Mouse (Mus musculus) hindbrain, postnatal 0 days (tissue): ENCODE measurements around the gene Lims1. TPM values are rescaled to one million over a fixed set of nuclear protein-coding genes. Genes with fewer than 3 reads are reported as not detected.

Experiments used
- ATAC-seq: fragments of 200-750 bp; cut with Nextera tagmentation; 2 replicates; pipeline ENCODE4 v1.8.0; 2017; ENCODE audit warnings: mild to moderate bottlenecking, moderate TSS enrichment, moderate library complexity
- DNase-seq: peaks from one replicate; pipeline ENCODE4 v3.0.0-alpha.2; 2015; ENCODE audit warnings: low spot score
- H3K27ac ChIP-seq: fragments of 300-500 bp; sonication (generic); 2 replicates; pipeline ENCODE4 v1.5.1; 2014; ENCODE audit warnings: mild to moderate bottlenecking
- H3K27me3 ChIP-seq: fragments of 300-500 bp; sonication (generic); 2 replicates; pipeline ENCODE4 v1.6.1; 2014; ENCODE audit warnings: low read length, mixed read lengths; ENCODE audit not compliant: insufficient read depth
- H3K36me3 ChIP-seq: fragments of 300-500 bp; sonication (generic); 2 replicates; pipeline ENCODE4 v1.6.1; 2014; ENCODE audit warnings: low read length, mixed read lengths; ENCODE audit not compliant: insufficient read depth
- H3K4me1 ChIP-seq: fragments of 300-500 bp; sonication (generic); 2 replicates; pipeline ENCODE4 v1.6.1; 2014; ENCODE audit warnings: antibody characterized with exemption, low read length, mixed read lengths; ENCODE audit not compliant: insufficient read depth
- H3K4me2 ChIP-seq: fragments of 300-500 bp; sonication (generic); 2 replicates; pipeline ENCODE4 v1.6.1; 2014; ENCODE audit warnings: low read depth, mild to moderate bottlenecking, low read length, moderate library complexity, mixed read lengths
- H3K4me3 ChIP-seq: fragments of 300-500 bp; sonication (generic); 2 replicates; pipeline ENCODE4 v1.5.1; 2014; ENCODE audit warnings: low read length
- H3K9ac ChIP-seq: fragments of 300-500 bp; sonication (generic); replicated peaks from 2 replicates; pipeline ENCODE4 v1.6.1; 2014; ENCODE audit warnings: mild to moderate bottlenecking, low read length, moderate library complexity, mixed read lengths
- H3K9me3 ChIP-seq: fragments of 300-500 bp; sonication (generic); 2 replicates; pipeline ENCODE4 v1.6.1; 2016; ENCODE audit warnings: low read length, mixed read lengths
- CTCF ChIP-seq: IDR thresholded peaks from 2 replicates; pipeline ENCODE4 v1.5.1; 2016; ENCODE audit warnings: antibody characterized with exemption, control low read depth, low read depth
- WGBS: fragments of 180-500 bp; shearing (Covaris S2); extraction: QIAGEN DNeasy Blood & Tissue Kit; methylation state at CpG from one replicate; pipeline ENCODE4 v1.1.7; 2014; 5-methylcytosine and 5-hydroxymethylcytosine counted together
- polyA plus RNA-seq: library from polyadenylated mRNA; unstranded; fragments of >200 nt; fragmentation: Nextera tagmentation; extraction: Ambion mirVana; gene quantifications from 2 replicates; pipeline ENCODE4 v1.2.1, GENCODE M21; 2015
- total RNA-seq: library from RNA; depleted of rRNA; stranded (reverse); fragments of >200 nt; gene quantifications from 2 replicates; pipeline ENCODE4 v1.2.3, GENCODE M21; 2014

Lims1 gene
- total and polyA plus RNA-seq, 2 experiments from 2014 or later: 38.5 to 55.7 TPM

GRCm38 (mm10) chr10:58370559-58370958 lies 47.3 kb downstream of the Lims1 start:
- Histone ChIP-seq H3K4me3 (no peak overlapping the region), H3K4me2 (no peak overlapping the region), H3K27ac (0 out of 2 replicates have a peak overlapping the region, but pooled peaks have one; percentile 22), H3K9me3 (no peaks in the 10 kb centered on the region), H3K9ac (no peak overlapping the region), H3K36me3 (no peaks in the 10 kb centered on the region), H3K4me1 (peaks cover 6% of the 10 kb centered on the region; the same call in 1 of the 2 replicates), H3K27me3 (no peaks in the 10 kb centered on the region)
- TF ChIP-seq CTCF: no peak
- DNase-seq (no peak), ATAC-seq (no peak)

DNA sequence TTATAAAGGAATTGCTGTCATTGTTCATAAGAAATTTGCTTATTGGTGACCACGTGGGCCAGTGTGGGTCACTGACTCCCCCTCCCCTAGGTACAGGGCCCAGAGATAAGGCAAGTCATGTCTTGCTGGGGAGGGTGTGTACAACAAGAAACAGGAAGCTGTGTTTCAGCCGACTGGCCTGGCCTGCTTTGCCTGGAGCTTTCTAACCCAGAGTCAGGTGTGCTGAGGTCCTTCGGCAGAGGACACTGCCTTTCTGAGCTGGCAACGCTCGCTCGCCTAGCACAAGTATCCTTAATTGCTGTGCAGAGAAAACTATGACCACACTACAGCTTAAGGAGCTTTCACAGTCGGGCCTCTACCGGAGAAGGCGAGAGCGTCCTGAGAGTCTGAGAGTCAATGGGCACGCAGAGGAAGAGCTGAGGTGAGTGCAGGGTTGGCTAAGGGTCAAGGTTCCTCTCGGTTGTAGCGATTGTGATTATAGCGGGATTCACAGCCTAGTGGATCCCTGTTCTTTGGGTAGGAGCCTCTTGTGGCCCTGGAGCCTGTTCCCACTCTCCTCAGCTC lies 48.1 kb downstream of the Lims1 start:
- H3K9me3 ChIP-seq: no peaks in the 10 kb centered on the region
- TF ChIP-seq CTCF: no peak
- no peaks in the 10 kb centered on the region for H3K36me3 ChIP-seq
- no peak overlapping the region for H3K4me3 ChIP-seq
- no peaks in the 10 kb centered on the region for H3K27me3 ChIP-seq
- DNase-seq (no peak), ATAC-seq (peak; percentile 32; the same call in 1 of the 2 replicates)
- H3K27ac ChIP-seq: 0 out of 2 replicates have a peak overlapping the region, but pooled peaks have one; percentile 15
- H3K4me1 ChIP-seq: peaks cover 6% of the 10 kb centered on the region; the same call in 1 of the 2 replicates
- H3K9ac ChIP-seq: no peak overlapping the region
- WGBS: 53% methylated on average over 14 of the region's 14 CpGs
- H3K4me2 ChIP-seq: no peak overlapping the region

DNA sequence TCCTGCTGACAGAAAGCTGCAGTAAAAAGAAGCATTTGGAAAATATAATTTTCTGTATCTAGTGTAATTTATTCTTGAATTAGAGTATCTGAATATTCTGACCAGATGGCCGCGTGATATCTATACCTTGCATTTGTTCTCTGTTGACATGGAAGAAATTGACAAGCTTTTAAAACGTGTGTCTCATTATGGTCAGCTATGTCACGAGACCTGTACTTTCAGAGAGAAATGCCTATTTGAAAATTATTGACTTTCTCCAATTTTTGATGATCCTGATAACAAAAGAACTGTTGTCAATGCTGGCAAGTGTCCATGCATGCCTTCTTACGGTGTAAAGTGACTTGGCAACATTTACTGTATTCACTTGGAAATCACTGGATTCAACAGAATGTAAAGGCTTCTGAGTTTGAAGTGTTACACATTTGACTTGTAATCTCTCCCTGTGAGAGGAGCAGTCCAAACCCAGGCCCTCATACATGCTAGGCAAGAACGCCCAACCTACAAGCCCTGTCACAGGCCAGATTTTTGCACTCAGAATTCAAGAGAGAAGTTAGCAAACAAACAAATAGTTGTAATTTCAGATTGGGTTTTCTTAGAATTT lies 49.3 kb downstream of the Lims1 start:
- DNase-seq (no peak), ATAC-seq (no peak)
- H3K27me3 ChIP-seq: no peaks in the 10 kb centered on the region
- H3K4me1 ChIP-seq: peaks cover 6% of the 10 kb centered on the region; the same call in 1 of the 2 replicates
- no peak overlapping the region for H3K4me3 ChIP-seq
- no peak overlapping the region for H3K9ac ChIP-seq
- WGBS: 54% methylated on average over 6 of the region's 6 CpGs
- H3K27ac ChIP-seq: no peak overlapping the region
- H3K4me2 ChIP-seq: no peak overlapping the region
- H3K9me3 ChIP-seq: no peaks in the 10 kb centered on the region
- no peaks in the 10 kb centered on the region for H3K36me3 ChIP-seq
- TF ChIP-seq CTCF: no peak

DNA sequence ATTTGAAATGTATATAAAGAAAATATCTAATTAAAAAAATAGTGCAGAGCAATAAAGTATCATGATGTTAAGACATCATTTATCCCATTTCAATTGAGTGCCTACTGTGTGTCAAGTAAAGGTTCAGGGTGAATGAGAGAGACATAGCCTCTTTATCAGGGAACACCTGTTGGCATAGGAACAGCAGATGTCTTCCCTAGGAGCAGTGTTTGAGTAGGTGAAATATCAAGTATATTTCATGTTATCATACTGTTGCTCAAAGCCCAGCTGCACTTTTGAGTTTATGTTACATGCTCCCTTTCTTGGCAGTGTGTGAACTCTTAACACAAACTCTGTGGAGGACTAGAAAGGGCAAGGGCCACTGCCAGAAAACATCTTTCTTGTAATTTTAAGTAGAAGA lies 50.6 kb downstream of the Lims1 start:
- Histone ChIP-seq H3K4me2 (no peak overlapping the region), H3K36me3 (no peaks in the 10 kb centered on the region), H3K9me3 (no peaks in the 10 kb centered on the region), H3K4me1 (peaks cover 6% of the 10 kb centered on the region; the same call in 1 of the 2 replicates), H3K9ac (no peak overlapping the region), H3K27ac (no peak overlapping the region), H3K4me3 (no peak overlapping the region), H3K27me3 (no peaks in the 10 kb centered on the region)
- ATAC-seq (no peak), DNase-seq (no peak)
- no peak for TF ChIP-seq CTCF

- Histone ChIP-seq H3K4me3 (no peak overlapping the region), H3K9ac (no peak overlapping the region), H3K36me3 (no peaks in the 10 kb centered on the region), H3K4me1 (peaks cover 9% of the 10 kb centered on the region; the same call in 1 of the 2 replicates), H3K27ac (no peak overlapping the region), H3K4me2 (no peak overlapping the region), H3K9me3 (no peaks in the 10 kb centered on the region), H3K27me3 (no peaks in the 10 kb centered on the region)
- peak; percentile 75; the same call in 1 of the 2 replicates for ATAC-seq
- peak; percentile 74 for DNase-seq
- WGBS: 30% methylated on average over 4 of the region's 4 CpGs
- TF ChIP-seq CTCF: peak; percentile 74
Measured at GRCm38 (mm10) chr10:58377592-58378197, 54.4 kb downstream of the Lims1 start.

DNA sequence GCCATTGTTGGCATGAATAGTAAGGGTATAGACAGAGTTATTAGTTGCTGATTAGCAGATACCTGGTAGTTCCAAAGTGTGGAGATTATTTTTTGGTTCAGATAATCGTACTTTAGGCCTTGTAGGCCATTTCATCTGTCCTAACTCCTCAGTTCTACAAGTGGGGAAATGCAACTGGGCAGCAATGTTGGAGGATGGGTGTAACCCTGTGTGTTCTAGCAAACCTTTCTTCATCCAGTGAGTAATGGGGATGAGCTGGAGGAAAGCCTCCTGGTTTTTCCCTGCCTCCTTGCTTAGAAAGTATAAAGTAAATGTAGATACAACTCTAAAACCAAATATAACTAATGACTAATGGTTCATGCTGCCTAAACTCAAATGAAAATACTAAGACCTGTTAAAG lies 55.1 kb downstream of the Lims1 start:
- Histone ChIP-seq H3K4me1 (peaks cover 16% of the 10 kb centered on the region; the same call in 1 of the 2 replicates), H3K4me3 (no peak overlapping the region), H3K9ac (no peak overlapping the region), H3K4me2 (no peak overlapping the region), H3K9me3 (no peaks in the 10 kb centered on the region), H3K36me3 (no peaks in the 10 kb centered on the region), H3K27ac (no peak overlapping the region), H3K27me3 (no peaks in the 10 kb centered on the region)
- ATAC-seq (no peak), DNase-seq (no peak)
- TF ChIP-seq CTCF: no peak
- 58% methylated on average over 1 of the region's 1 CpGs for WGBS

- DNase-seq: no peak
- no peaks in the 10 kb centered on the region for H3K9me3 ChIP-seq
- no peak overlapping the region for H3K4me2 ChIP-seq
- no peak for ATAC-seq
- no peaks in the 10 kb centered on the region for H3K27me3 ChIP-seq
- 95% methylated on average over 1 of the region's 1 CpGs for WGBS
- H3K27ac ChIP-seq: no peak overlapping the region
- H3K4me3 ChIP-seq: no peak overlapping the region
- TF ChIP-seq CTCF: no peak
- peaks cover 29% of the 10 kb centered on the region for H3K4me1 ChIP-seq
- no peaks in the 10 kb centered on the region for H3K36me3 ChIP-seq
- no peak overlapping the region for H3K9ac ChIP-seq
Measured at GRCm38 (mm10) chr10:58379699-58380098, 56.4 kb downstream of the Lims1 start.
